Mouse (Mus musculus): ENCODE data around the gene Gpr35.

Gene Gpr35

GRCm38 (mm10) chr1:92950607-92951006, at the start of gene Gpr35:
Gene Gpr35 (plus strand): TSS chr1:92950865.
- DNase-seq, result no peak

GRCm38 (mm10) chr1:92902786-92903185, 47.9 kb upstream of the Gpr35 start, which contains the start of gene Ankmy1:
Gene Ankmy1 (minus strand): TSS chr1:92902906.
- peak; percentile 73 to 78 for DNase-seq

GRCm38 (mm10) chr1:92903627-92904026, 47.0 kb upstream of the Gpr35 start:
- DNase-seq, result peak in 1 of 2 experiments; percentile 16

- no peak for DNase-seq
Observed at GRCm38 (mm10) chr1:92905703-92906310, 44.9 kb upstream of the Gpr35 start.

- DNase-seq, result peak; percentile 91 to 96
Observed at GRCm38 (mm10) chr1:92906779-92907631, 43.7 kb upstream of the Gpr35 start, which contains the start of gene Dusp28. Gene Dusp28 (plus strand): TSS chr1:92906981.

GRCm38 (mm10) chr1:92907632-92908360, 42.9 kb upstream of the Gpr35 start:
- no peak for DNase-seq

GRCm38 (mm10) chr1:92908664-92909063, 42.0 kb upstream of the Gpr35 start:
- DNase-seq, result no peak

- no peak for DNase-seq
Observed at GRCm38 (mm10) chr1:92909068-92909467, 41.6 kb upstream of the Gpr35 start.

GRCm38 (mm10) chr1:92910239-92910885, 40.3 kb upstream of the Gpr35 start, which contains the start of gene Rnpepl1:
Gene Rnpepl1 (plus strand): TSS chr1:92910783.
- peak; percentile 85 to 90 for DNase-seq

- DNase-seq, result peak; percentile 66 to 81
Observed at GRCm38 (mm10) chr1:92910925-92911720, 39.5 kb upstream of the Gpr35 start.

- DNase-seq, result no peak
Observed at GRCm38 (mm10) chr1:92911721-92912138, 38.9 kb upstream of the Gpr35 start.

- DNase-seq, result no peak
Observed at GRCm38 (mm10) chr1:92912286-92912685, 38.4 kb upstream of the Gpr35 start.

- DNase-seq, result peak in 1 of 2 experiments; percentile 16
Observed at GRCm38 (mm10) chr1:92914239-92914638, 36.4 kb upstream of the Gpr35 start.

- DNase-seq, result peak in 1 of 2 experiments; percentile 16
Observed at GRCm38 (mm10) chr1:92914993-92915392, 35.7 kb upstream of the Gpr35 start.

GRCm38 (mm10) chr1:92916725-92917124, 33.9 kb upstream of the Gpr35 start:
- no peak for DNase-seq

- DNase-seq, result no peak
Observed at GRCm38 (mm10) chr1:92919151-92919550, 31.5 kb upstream of the Gpr35 start.

GRCm38 (mm10) chr1:92919775-92920174, 30.9 kb upstream of the Gpr35 start:
- DNase-seq, result no peak

- no peak for DNase-seq
Observed at GRCm38 (mm10) chr1:92920474-92921200, 30.0 kb upstream of the Gpr35 start.

GRCm38 (mm10) chr1:92921496-92921895, 29.2 kb upstream of the Gpr35 start:
- no peak for DNase-seq

- peak in 1 of 2 experiments; percentile 4 for DNase-seq
Observed at GRCm38 (mm10) chr1:92930171-92930706, 20.4 kb upstream of the Gpr35 start.

GRCm38 (mm10) chr1:92933611-92934010, 17.1 kb upstream of the Gpr35 start:
- peak in 1 of 2 experiments; percentile 9 for DNase-seq
